Mouse (Mus musculus): ENCODE data around the gene Tmem88. TPM values are rescaled to one million over a fixed set of nuclear protein-coding genes. Genes with fewer than 3 reads are reported as not detected.
A peak's percentile ranks its signal among the peaks of the same experiment; 100 is the strongest.

The Tmem88 gene
- total RNA-seq, 1 experiment, result 23.9 TPM

DNA sequence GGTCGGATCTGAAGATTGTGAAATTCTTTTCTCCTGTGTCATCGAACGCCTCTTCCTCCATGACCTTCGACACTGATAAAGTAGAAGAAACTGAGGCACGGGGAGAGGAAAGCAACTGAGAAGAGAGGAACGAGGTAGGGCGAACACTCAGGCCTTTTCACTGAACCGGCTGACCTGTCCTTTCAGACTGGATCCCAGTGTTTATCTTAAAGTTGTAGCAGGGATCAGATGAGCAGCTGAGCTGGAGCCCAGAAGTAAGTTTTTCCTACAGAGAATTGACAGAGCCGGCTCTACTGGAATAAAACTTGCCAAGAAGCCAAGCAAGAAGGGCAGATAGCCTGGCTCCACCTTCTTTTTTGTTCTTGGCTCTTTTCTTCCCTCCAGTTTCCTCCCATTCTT lies 27.2 kb downstream of the Tmem88 start:
- TF ChIP-seq MAFK (IDR thresholded peaks at IDR 0.05; ENCODE audit: insufficient read depth, low read depth, low read length), result no peak
- TF ChIP-seq CHD2 (IDR thresholded peaks at IDR 0.05; ENCODE audit: low read depth, low read length), result no peak
- no peak for TF ChIP-seq ZC3H11A (IDR thresholded peaks at IDR 0.05; ENCODE audit: borderline replicate concordance, low read depth, low read length)
- no peak for TF ChIP-seq ZNF384 (IDR thresholded peaks at IDR 0.05; ENCODE audit: low read depth, low read length)
- no peak for TF ChIP-seq HCFC1 (IDR thresholded peaks at IDR 0.05; ENCODE audit: borderline replicate concordance, insufficient read depth, low read length)
- H3K4me1 ChIP-seq (ENCODE audit: control insufficient read depth in 2 of 2, insufficient read depth in 2 of 2, low read length in 2 of 2, poor library complexity in 1 of 2), result peaks cover 0 to 21% of the 10 kb centered on the region in 2 experiments; a peak in 2 of 4 replicates
- no peak for DNase-seq (ENCODE audit: low read depth, low spot score)

DNA sequence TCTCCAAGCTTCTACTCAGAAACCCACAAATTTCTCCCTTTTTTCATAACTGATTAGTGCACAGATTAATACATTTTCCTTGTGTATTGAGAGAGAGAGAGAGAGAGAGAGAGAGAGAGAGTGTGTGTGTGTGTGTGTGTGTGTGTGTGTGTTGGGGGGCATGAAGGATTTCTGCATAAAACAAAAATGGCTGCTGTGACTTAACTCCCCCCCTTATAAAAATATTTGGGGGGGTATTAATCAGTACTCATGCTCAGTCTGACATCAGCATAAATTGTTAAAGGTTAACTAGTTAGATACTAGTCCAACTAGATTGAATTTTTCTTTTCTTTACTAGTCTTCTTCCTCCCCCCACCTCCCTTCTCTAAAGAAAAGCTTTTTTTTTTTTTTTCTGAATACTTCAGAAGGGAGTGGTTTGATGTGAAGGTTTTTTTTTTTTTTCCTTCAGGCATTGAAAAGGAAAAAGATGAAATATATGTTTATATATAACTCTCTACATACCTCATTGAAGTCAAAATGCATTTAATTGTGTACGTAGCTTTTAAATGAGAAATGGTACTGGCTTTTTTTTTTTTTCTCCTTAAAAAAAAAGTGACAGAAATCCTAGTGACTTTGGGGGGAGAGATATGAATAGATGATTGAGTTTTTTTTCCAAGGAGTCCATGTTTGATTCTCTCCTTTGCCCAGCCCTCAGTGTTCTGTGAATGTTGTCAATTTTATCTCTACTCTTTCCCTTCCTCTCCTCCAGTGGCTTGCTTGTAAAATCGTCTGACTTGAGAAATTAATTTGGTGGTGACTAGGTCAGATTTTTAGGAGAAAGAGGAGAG lies 27.8 kb downstream of the Tmem88 start:
- Histone ChIP-seq H3K4me1 (ENCODE audit: control insufficient read depth in 2 of 2, insufficient read depth in 2 of 2, low read length in 2 of 2, poor library complexity in 1 of 2) (peaks cover 0 to 26% of the 10 kb centered on the region in 2 experiments; a peak in 2 of 4 replicates), H3K9me3 (ENCODE audit: control insufficient read depth, insufficient read depth, low read depth, low read length) (no peaks in the 10 kb centered on the region), H3K36me3 (ENCODE audit: control insufficient read depth, insufficient read depth, low read length, poor library complexity, severe bottlenecking) (no peaks in the 10 kb centered on the region), H3K4me3 (ENCODE audit: insufficient read depth in 1 of 2, low read depth in 1 of 2, low read length in 2 of 2, poor library complexity in 1 of 2, severe bottlenecking in 1 of 2) (no peak overlapping the region), H3K9ac (ENCODE audit: insufficient read depth, low read depth, low read length, poor library complexity, severe bottlenecking) (no peak overlapping the region), H3K27ac (ENCODE audit: insufficient read depth, low read depth, low read length, poor library complexity, severe bottlenecking) (no peak overlapping the region)
- TF ChIP-seq CHD2 (IDR thresholded peaks at IDR 0.05; ENCODE audit: low read depth, low read length) (no peak), ZNF384 (IDR thresholded peaks at IDR 0.05; ENCODE audit: low read depth, low read length) (peak; percentile 24; the same call in 1 of the 2 replicates), MAFK (IDR thresholded peaks at IDR 0.05; ENCODE audit: insufficient read depth, low read depth, low read length) (no peak), ZC3H11A (IDR thresholded peaks at IDR 0.05; ENCODE audit: borderline replicate concordance, low read depth, low read length) (no peak), HCFC1 (IDR thresholded peaks at IDR 0.05; ENCODE audit: borderline replicate concordance, insufficient read depth, low read length) (no peak)
- DNase-seq (ENCODE audit: low read depth, low spot score), result no peak
- in situ Hi-C loops (cut with MboI; ENCODE audit: low sequenced_read_pairs in 2 of 2, unreplicated experiment in 2 of 2), result no loop called here

More for the DNA sequence above, 27.2 kb downstream of the Tmem88 start:
- Histone ChIP-seq H3K27ac (ENCODE audit: insufficient read depth, low read depth, low read length, poor library complexity, severe bottlenecking) (no peak overlapping the region), H3K9me3 (ENCODE audit: control insufficient read depth, insufficient read depth, low read depth, low read length) (no peaks in the 10 kb centered on the region), H3K9ac (ENCODE audit: insufficient read depth, low read depth, low read length, poor library complexity, severe bottlenecking) (no peak overlapping the region), H3K36me3 (ENCODE audit: control insufficient read depth, insufficient read depth, low read length, poor library complexity, severe bottlenecking) (no peaks in the 10 kb centered on the region), H3K4me3 (ENCODE audit: insufficient read depth in 1 of 2, low read depth in 1 of 2, low read length in 2 of 2, poor library complexity in 1 of 2, severe bottlenecking in 1 of 2) (no peak overlapping the region)
- in situ Hi-C loops (cut with MboI; ENCODE audit: low sequenced_read_pairs in 2 of 2, unreplicated experiment in 2 of 2), result no loop called here

DNA sequence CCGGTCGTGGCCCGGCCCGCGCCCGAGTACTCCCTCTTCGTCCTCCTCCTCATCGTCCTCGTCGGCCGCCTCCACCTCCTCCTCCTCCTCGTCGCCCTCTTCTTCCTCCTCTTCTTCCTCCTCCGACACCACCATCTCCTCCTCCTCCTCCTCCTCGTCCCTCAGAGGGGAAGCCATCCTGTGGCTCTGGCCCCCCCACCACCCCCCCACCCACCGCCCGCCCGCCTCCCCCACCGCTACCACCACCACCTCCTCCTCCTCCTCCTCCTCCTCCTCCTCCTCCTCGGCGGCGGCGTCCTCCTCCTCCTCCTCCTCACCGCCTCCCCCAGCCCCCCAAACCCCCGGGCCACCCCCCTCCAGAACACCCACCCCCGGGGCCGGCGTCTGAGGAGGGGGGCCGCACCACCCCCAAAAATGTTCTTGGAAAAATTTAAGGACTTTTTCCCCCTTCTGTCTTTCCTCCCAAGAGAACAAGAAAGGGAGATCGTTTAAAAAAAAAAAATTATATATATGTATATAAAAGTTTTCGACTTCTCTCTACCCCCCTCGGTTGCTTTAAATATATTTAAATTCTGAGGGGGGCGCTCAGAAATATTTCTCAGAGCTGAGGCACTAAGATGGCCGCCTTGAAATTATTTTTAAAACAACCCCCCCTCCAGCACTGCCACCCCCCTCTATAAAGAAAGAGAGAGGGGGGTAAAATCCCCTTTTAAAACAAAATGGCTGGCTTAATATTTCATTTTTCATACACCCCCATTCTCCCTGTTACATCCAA lies 28.6 kb downstream of the Tmem88 start, which contains the start of gene Chd3:
TSS of gene Chd3 (minus strand) at position 192 of the 775 bp plus-strand sequence.
- Histone ChIP-seq H3K9ac (ENCODE audit: insufficient read depth, low read depth, low read length, poor library complexity, severe bottlenecking) (peak within 1 kb of the TSS; percentile 76), H3K27ac (ENCODE audit: insufficient read depth, low read depth, low read length, poor library complexity, severe bottlenecking) (no peak within 1 kb of the TSS; the same call in 1 of the 2 replicates), H3K4me1 (ENCODE audit: control insufficient read depth in 2 of 2, insufficient read depth in 2 of 2, low read length in 2 of 2, poor library complexity in 1 of 2) (peaks cover 0 to 26% of the 10 kb centered on the region in 2 experiments; a peak in 2 of 4 replicates), H3K4me3 (ENCODE audit: insufficient read depth in 1 of 2, low read depth in 1 of 2, low read length in 2 of 2, poor library complexity in 1 of 2, severe bottlenecking in 1 of 2) (peak within 1 kb of the TSS; percentile 77 to 89), H3K9me3 (ENCODE audit: control insufficient read depth, insufficient read depth, low read depth, low read length) (no peaks in the 10 kb centered on the region), H3K36me3 (ENCODE audit: control insufficient read depth, insufficient read depth, low read length, poor library complexity, severe bottlenecking) (no peaks in the 10 kb centered on the region)
- no peak for TF ChIP-seq CHD2 (IDR thresholded peaks at IDR 0.05; ENCODE audit: low read depth, low read length)
- TF ChIP-seq HCFC1 (IDR thresholded peaks at IDR 0.05; ENCODE audit: borderline replicate concordance, insufficient read depth, low read length), result no peak
- no peak for TF ChIP-seq ZC3H11A (IDR thresholded peaks at IDR 0.05; ENCODE audit: borderline replicate concordance, low read depth, low read length)
- no peak for TF ChIP-seq MAFK (IDR thresholded peaks at IDR 0.05; ENCODE audit: insufficient read depth, low read depth, low read length)
- no peak for TF ChIP-seq ZNF384 (IDR thresholded peaks at IDR 0.05; ENCODE audit: low read depth, low read length)
- no peak for DNase-seq (ENCODE audit: low read depth, low spot score)
- in situ Hi-C loops (cut with MboI; ENCODE audit: low sequenced_read_pairs in 2 of 2, unreplicated experiment in 2 of 2), result no loop called here

DNA sequence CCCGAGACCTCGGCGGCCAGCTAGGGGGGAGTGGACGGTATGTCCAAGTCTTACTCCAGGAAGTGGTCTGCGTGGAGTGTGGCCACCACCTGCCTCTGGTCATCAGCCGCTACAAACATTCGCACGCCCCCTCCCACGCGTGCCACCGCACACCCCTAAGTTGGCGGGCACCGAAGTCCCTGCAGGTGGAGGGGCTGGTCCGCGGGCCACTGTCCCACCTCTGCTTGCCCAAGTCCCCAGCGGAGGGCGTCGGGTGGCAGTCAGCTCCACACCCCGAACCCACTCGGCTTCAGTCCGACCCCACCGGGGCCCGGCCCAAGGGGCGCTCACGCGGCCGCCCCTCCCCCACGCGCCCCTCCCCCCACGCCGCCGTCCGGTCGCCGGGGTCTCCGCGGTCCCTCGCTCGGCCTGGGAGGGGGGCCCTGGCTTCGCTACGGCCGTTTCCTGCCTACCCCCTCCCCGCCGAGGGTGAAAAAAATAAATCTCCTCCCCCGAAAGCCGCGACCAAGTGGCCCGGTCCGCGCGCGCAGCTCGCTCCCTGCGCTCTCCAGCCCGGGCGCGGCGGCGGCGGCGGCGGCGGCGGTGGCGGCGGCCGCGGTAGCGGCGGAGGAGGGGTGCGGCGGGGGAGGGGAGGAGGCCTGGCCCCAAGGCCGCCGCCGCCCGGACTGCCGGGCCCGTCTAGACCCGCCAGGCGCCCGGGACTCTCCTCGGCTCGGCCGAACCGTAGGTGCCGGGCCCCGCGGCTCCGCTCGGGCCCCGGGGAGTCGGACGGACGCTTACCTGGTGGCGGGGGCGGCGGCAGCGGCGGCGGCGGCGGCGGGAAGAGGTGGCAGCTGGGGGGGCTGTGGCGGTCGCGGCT lies 29.4 kb downstream of the Tmem88 start:
- no peak for DNase-seq (ENCODE audit: low read depth, low spot score)
- Histone ChIP-seq H3K9ac (ENCODE audit: insufficient read depth, low read depth, low read length, poor library complexity, severe bottlenecking) (peak overlapping the region; percentile 76), H3K27ac (ENCODE audit: insufficient read depth, low read depth, low read length, poor library complexity, severe bottlenecking) (no peak overlapping the region; the same call in 1 of the 2 replicates), H3K4me3 (ENCODE audit: insufficient read depth in 1 of 2, low read depth in 1 of 2, low read length in 2 of 2, poor library complexity in 1 of 2, severe bottlenecking in 1 of 2) (peak overlapping the region; percentile 77 to 89), H3K36me3 (ENCODE audit: control insufficient read depth, insufficient read depth, low read length, poor library complexity, severe bottlenecking) (no peaks in the 10 kb centered on the region), H3K9me3 (ENCODE audit: control insufficient read depth, insufficient read depth, low read depth, low read length) (no peaks in the 10 kb centered on the region), H3K4me1 (ENCODE audit: control insufficient read depth in 2 of 2, insufficient read depth in 2 of 2, low read length in 2 of 2, poor library complexity in 1 of 2) (peaks cover 0 to 26% of the 10 kb centered on the region in 2 experiments; a peak in 2 of 4 replicates)
- in situ Hi-C loops (cut with MboI; ENCODE audit: low sequenced_read_pairs in 2 of 2, unreplicated experiment in 2 of 2), result no loop called here
- TF ChIP-seq ZNF384 (IDR thresholded peaks at IDR 0.05; ENCODE audit: low read depth, low read length), result peak; percentile 82
- TF ChIP-seq MAFK (IDR thresholded peaks at IDR 0.05; ENCODE audit: insufficient read depth, low read depth, low read length), result no peak
